Mouse (Mus musculus) bone marrow macrophage, adult 2 months (primary cell): ENCODE results near the gene Agl.

Experiments used
- CTCF ChIP-seq: IDR thresholded peaks from 2 replicates; pipeline ENCODE4 v1.5.1; 2012; ENCODE audit warnings: low read depth, mild to moderate bottlenecking, low read length, moderate library complexity
- POLR2A ChIP-seq: IDR thresholded peaks from 2 replicates; pipeline ENCODE4 v1.6.1; 2012; ENCODE audit warnings: mild to moderate bottlenecking, low read depth, low read length, borderline replicate concordance

DNA sequence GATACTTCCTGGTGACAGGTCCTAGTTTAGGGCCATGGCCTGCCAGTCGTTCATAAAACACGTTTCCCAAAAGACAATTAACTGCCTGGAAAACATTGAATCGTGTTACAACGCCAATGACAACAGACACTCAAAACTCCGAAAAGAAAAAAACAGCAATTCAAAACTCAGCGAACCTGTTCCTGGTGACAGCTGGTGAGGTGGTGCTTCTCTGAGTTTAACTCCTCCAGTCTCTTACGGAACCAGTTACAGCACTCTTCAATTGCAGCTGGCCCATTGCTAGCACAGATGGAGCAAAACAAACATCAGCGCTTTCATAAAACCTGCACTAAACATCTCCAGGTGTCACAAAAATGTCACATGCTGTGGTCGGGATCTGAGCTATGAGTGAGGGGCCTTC lies 21.4 kb downstream of the Agl start:
- TF ChIP-seq POLR2A (no peak), CTCF (no peak)
